Mouse (Mus musculus) cerebellum, adult (tissue): ENCODE data around the gene Nr1h3.

Experiments used
- ATAC-seq: cut with Nextera tagmentation; 2 replicates; pipeline ENCODE4 v1.9.2; 2017; ENCODE audit warnings: mild to moderate bottlenecking, moderate library complexity, mixed read lengths; ENCODE audit not compliant: insufficient number of reproducible peaks, low FRiP score, low TSS enrichment

Gene Nr1h3

DNA sequence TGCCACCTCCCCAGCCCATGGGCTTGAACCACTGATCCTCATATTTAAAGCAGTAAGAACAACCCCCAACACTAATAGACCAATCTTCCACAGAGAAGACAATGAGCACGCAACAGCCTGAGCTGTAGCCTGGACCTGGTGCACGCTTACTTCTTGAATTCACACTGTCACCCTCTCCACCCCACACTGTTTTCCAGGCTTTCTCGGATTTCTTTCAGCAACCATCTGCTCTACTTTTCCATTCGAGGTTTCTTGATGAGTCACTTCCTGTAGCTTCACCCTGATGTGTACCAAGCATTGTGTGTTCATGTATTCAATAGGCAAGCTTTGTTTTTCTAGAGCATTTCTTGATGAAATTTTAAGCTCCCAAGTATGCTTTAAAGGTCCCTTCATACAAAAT lies 15.2 kb downstream of the Nr1h3 start:
- ATAC-seq = no peak

DNA sequence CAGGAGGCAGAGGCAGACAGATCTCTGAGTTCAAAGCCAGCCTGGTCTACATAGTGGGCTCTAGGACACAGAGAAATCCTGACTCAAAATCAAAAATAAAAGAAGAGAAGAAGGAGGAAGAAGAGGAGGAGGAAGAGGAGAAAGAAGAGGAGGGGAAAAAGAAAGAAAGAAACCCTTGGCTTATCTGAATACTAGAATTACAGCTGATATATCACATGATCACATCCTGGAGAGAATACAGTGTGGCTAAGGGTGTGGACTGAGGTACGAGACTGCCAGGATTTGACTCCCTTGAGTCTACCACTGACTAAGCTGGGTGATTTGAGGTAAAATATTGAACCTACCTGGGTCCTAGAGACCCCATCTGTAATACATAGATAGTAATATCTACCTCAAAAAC lies 16.4 kb downstream of the Nr1h3 start:
- ATAC-seq = no peak

DNA sequence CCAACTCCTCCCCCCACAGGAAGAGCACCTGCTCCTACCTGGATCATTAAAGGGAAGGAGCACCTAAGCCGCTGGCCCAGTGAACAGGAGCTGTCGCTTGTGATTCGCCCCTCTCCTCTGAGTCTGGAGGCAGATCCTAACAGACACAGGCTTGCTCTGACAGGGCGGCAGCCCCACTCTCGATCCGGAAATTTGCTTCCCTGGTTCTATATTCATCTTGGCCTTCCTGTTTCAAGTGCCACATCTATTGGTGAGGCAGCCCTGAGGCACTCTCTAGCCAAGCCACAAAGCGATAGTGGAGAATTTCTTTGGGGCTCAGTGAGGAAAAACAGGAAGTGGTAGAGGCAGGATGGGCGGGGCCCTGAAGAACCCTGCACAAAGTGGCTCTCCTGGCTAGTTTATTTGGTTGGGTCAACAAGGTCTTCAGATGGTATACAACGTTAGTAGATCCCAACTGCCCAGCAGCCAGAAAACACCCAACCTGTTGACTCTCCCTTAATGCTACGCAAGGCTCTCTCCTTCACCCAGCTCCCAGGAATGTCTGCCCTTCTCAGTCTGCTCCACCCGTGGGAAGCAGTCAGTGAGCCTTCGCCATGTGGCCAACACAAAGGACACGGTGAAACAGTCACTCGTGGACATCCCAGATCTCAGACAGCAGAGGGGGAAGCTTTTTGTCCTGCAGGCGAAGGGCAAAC lies 18.8 kb downstream of the Nr1h3 start, which contains the start of gene Madd:
TSS of gene Madd (minus strand) at position 127 of the 695 bp plus-strand sequence.
- ATAC-seq = no peak

DNA sequence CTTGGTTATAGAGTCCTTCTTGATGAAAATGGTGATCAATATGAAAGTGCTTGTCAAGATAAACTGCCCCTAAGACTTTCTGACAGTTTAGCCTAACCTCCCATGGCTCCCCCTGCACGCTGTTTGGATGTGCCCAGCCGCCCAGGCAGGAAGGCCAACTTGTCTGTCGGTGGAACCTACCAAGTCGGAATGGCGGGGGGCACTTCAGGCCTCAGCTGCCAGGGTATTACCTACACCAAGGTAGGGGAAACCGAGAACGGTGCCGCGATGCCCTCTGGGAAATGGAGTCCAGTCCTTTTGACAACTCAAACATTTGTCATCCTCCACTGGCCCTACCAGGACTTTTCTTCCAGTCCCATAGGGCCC lies 19.5 kb downstream of the Nr1h3 start:
- ATAC-seq = peak; percentile 93

- peak; percentile 92 for ATAC-seq
Measured at GRCm38 (mm10) chr2:91182405-91183147, 20.1 kb downstream of the Nr1h3 start.

GRCm38 (mm10) chr2:91182016-91182404 lies 20.6 kb downstream of the Nr1h3 start:
- peak; percentile 28; the same call in 1 of the 2 replicates for ATAC-seq

- ATAC-seq = no peak
Measured at GRCm38 (mm10) chr2:91180706-91181105, 21.9 kb downstream of the Nr1h3 start.

GRCm38 (mm10) chr2:91179825-91180224 lies 22.8 kb downstream of the Nr1h3 start:
- no peak for ATAC-seq

DNA sequence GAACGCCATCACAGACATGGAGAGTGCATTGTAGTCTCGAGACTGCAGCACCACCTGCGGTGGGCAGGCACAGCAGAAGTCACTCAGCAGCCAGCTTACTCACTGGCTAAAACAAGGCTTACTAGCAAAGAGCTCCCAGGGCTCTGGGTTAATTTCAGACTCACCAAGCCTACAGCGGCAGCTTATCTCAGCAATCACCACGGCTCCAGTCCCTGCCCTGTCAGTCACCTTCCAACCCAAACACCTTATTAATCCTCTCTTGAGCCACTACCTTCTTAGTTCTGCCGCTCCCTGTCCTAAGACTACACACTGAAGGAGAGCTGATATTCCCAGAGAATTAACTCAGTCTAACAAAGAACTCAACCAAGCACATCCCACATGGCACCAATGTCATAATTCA lies 26.4 kb downstream of the Nr1h3 start:
- ATAC-seq = no peak

GRCm38 (mm10) chr2:91175490-91175889 lies 27.1 kb downstream of the Nr1h3 start:
- ATAC-seq = no peak

GRCm38 (mm10) chr2:91169587-91170322 lies 32.9 kb downstream of the Nr1h3 start:
- ATAC-seq = no peak

- ATAC-seq = no peak
Measured at GRCm38 (mm10) chr2:91167629-91168028, 35.0 kb downstream of the Nr1h3 start.

DNA sequence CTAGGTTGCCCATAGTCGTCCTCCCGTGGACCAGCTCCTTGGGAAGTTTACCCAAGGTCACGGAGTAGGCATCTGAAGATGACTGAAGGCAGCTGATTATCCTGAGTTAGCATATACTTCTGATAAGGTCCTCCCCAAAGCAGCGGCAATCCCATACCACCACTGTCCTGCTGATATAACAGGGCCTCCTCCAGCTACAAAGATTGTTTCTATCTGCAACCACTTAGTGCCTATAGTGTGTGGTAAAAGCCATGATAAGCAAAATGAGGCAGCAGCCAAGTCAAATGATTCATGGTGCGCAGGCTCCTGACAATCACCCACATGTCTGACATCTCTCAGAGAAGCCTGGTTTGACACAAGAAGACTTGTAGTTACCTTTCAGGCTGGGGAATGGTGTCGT lies 37.6 kb downstream of the Nr1h3 start:
- ATAC-seq = no peak

GRCm38 (mm10) chr2:91163532-91163931 lies 39.1 kb downstream of the Nr1h3 start:
- ATAC-seq = no peak

- ATAC-seq = no peak
Measured at GRCm38 (mm10) chr2:91162952-91163351, 39.7 kb downstream of the Nr1h3 start.

DNA sequence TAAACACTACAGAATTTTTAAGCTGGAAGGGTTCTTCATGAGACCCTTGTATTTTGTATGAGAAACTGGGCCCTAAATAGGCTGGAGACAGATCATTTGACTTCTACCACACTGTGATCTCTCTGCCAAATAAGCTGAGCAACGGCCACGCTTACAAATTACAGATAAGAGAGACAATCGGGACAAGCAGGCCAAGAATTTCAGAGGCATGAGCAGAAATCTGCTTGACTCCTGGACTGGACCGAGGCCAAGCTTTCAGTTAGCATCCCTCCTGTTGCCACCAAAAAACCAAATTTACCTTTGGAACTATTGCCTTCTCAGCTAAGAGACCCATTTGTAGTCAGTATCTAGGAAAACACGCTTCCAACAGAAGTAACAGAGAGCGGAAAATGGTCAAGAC lies 42.0 kb downstream of the Nr1h3 start:
- no peak for ATAC-seq

GRCm38 (mm10) chr2:91157002-91157752 lies 45.5 kb downstream of the Nr1h3 start:
- no peak for ATAC-seq

GRCm38 (mm10) chr2:91154091-91154490 lies 48.5 kb downstream of the Nr1h3 start:
- ATAC-seq = no peak

DNA sequence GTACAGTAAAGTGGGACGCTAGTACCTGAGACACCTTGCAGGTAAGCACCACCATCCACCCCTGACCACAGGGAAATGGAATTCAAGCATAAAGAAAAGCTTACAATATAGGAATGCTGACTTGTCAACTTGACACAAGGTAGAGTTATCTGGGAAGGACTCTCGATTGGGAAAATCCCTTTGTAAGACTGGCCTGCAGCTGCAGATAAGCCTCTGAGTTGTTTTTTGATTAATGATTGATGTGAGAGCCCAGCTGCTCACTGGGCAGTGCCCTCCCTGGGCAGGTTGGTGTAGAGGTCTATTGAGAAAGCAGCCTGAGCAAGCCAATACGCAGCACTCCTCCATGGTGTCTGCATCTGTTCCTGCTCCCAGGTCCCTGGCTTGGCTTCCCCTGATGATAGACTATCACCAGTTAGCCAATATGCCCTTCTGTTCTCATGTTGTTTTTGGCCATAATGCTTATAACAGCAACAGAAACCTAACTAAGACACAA lies 49.7 kb downstream of the Nr1h3 start:
- ATAC-seq = no peak

- no peak for ATAC-seq
Measured at GRCm38 (mm10) chr2:91151331-91151730, 51.3 kb downstream of the Nr1h3 start.
